Mouse (Mus musculus): ENCODE results near the gene Pcp4. TPM values are rescaled to one million over a fixed set of nuclear protein-coding genes. Genes with fewer than 3 reads are reported as not detected.

The Pcp4 gene
- total RNA-seq, 2 experiments from 2014 or later, result 151 to 164 TPM

DNA sequence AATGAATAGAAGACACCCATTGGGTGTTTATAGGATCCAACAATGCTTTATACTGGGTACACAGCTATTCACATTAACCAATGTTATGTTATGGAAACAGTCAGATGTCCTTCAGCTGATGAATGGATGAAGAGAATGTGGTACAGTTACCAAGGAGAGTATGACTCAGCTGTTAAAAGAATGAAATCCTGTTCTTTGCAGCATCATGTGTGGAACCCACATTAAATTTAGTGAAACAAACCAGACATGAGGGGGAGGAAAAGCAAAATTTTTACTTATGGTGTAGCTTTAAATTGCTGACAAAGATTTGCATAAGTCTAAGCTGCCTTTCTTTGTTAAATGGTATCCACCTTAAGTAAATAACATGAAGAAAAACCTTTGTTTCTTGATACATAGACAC, 92.4 kb downstream of the Pcp4 start:
- intact Hi-C loops (cut with DNase I), result no loop called here
- DNase-seq, result no peak

DNA sequence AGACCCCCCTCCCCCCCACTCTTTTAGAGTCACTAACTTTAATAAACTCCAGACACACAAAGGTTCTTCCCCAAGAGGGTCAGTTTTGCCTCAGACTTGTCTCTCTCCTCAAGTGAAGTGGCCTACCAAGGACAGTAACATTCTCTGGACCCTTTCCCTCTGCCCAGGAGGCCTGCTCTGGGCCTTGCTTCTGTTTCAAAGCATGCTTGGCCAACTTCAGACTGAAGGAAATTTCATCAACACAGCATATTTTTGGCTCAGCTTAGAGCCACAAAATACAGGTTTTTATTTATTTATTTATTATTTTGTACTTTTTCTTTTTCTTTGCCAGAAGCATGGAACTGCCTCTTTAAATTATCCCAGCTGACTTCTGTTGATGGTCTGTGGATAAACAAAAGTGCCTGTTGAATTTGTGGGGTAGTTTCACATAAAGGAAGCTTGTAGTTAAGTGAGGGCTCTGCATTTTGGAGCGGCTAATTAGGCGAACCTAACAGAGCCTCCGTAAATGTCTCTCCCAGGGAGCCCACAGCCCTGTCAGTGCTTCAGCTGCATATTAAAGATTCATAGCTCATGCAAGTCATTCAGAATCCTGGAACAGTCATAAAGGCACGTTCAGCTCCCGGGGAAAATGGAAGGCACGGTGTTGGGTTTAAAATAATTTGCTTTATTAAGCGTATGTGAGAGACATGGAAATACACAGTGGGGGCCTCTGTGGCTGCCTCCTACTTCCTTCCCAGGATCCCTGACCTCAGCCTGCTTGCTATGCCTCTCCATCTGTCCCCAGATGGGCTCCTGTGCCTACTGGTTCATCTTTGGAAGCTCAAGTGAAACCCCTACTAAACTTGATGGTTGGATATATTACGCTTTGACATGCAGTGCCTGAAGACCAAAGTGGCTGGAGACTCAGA, 96.2 kb downstream of the Pcp4 start:
- intact Hi-C loops (cut with DNase I), result no loop called here
- DNase-seq, result peak; percentile 23

DNA sequence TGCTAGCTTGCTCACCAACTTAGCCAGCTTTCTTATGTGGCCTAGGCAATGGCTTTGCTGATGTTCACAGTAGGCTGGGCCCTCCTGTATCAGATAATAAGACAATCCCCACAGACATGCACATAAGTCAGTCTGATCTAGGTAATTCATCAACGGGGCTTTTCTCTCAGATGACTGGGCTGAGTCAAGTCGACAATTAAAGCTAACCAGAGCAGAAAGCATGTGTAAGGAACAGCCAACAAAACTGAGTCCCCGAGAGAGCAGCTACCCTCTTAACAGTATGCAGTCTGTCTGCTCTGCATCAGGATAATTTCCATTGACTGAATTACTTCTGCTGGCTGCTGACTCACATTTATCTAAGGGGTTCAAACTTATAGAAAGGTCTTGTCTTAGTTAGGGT, 100.0 kb downstream of the Pcp4 start:
- intact Hi-C loops (cut with DNase I), result no loop called here
- DNase-seq, result no peak

Other genes starting within 250 kb of the Pcp4 start
- gene B3galt5, start 231.8 kb upstream of the Pcp4 start, total RNA-seq (2021), result 1 to 10 TPM; 3.3 to 4.5 TPM
- not detected for gene Itgb2l, start 24.0 kb upstream of the Pcp4 start, total RNA-seq (2021)

Measured in left cerebral cortex, postnatal 4 days (tissue).